Mouse (Mus musculus): ENCODE results near the gene Mill2.

Mill2 gene

DNA sequence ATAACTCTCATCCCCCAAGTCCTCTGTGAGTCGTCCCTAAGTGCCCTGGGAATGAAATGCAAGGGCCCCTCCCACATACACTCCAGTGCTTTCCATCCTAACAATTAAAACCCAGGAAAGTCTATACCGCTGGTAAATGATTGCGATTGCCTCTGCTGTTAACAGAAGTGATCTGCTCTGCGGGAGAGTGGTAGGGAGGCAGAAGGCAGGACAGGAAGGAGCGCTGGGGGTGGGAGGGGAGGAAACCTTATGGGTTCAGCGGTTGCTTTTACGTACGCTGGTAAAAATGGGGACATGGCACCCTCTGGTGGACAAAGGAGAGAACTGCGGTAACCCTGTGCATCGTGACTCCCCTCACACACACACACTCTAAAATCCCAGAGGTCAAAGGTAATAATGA is 33.5 kb downstream of the Mill2 start:
- DNase-seq (ENCODE audit: low read depth, low spot score): peak; percentile 86

DNA sequence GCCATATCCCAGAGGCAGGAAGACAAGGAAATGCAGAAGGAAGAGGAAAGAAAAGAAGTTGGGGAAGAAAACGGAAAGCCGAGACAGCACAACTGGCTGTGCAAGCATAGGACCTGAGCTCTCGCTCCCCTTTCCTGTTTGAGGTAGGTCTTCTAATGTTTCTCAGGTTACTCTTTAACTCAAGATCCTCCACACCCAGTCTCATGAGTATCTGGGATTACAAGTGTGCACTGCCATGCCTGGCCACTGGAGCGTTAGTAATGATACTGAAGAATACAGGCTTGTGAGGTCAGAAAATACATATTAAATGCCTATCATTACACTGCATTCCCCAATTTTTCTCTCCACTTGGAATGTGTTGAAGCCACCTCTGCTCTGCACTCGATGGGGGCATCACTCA is 35.6 kb downstream of the Mill2 start:
- DNase-seq (ENCODE audit: low read depth, low spot score): no peak

DNA sequence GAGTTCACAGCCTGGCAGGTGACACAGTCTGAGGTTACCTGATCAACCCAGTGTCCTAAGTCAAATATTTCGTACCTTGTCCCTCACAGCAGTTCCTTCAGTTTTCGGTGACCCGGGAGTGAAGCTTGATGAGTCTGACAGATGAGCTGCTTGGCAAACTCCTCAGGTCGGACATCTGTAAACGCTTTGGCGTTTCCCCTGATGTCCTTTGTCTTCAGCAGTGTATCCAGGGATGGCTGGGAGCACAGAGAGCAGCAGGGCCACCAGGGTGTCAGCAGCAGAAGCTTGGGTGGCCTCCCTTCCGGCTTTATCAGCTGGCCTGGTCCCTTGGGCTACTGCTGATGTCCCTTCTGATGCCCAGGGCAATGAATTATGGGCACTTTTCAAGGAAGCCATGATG is 38.9 kb downstream of the Mill2 start:
- DNase-seq (ENCODE audit: low read depth, low spot score): no peak

DNA sequence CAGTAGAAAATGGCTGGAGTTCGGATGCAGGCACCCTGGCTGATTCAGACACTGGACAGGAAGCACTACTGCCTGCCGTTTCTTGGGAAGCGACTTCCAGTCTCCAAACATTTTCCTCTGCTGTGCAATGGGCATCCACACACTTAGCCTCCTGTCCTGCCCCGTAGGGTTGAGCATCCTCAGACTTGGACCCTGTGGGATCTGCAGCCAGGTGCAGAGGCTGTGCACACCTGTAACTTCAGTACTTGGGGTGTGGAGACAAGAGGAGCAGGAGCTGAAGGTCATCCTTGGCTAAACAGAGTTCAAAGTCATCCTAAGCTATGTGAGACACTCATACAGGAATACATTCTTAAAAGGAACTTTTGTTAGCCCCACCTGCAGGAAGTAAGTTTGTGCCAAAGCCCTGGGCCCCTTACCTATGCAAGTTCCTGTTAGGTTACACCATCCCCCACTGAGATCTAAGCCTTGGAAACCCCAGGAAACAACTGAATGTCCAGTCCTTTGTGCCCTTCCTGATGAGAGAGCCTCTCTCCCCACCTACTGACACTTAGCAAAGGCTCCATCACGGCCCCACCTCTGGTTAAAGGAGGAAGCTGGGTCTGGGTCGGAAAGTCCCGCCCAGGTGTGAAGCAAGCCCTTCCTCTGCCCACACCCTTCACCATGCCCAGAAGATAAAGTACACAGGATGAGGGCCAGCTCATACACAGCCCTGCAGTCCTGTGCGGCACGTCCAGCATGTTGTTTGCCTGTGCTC is 44.4 kb downstream of the Mill2 start:
- no peak for DNase-seq (ENCODE audit: low read depth, low spot score)

DNA sequence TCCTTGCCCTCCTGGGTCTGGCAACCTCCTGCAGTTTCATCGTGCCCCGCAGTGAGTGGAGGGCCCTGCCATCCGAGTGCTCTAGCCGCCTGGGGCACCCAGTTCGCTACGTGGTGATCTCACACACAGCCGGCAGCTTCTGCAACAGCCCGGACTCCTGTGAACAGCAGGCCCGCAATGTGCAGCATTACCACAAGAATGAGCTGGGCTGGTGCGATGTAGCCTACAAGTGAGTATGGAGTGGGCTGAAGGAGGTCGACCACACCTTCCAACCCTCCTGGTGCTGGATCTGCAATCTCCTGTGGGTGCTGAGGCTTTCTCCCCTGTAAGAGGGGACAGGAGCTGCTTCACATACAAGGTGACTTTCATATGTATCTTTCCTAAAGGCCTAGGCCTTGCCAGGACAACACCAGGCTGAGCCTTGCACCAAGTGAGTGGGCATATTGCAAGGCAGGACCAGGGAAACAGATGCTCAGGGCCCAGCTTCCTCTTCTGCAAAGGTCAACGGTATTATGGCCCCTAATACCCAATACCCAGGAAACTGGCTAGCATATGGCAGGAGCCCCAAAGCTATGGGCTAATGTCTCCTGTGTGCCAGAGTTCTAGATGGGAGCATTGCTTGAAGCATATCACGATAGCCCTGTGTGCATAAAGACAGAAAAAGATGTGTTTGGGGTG is 45.1 kb downstream of the Mill2 start:
- no peak for DNase-seq (ENCODE audit: low read depth, low spot score)

DNA sequence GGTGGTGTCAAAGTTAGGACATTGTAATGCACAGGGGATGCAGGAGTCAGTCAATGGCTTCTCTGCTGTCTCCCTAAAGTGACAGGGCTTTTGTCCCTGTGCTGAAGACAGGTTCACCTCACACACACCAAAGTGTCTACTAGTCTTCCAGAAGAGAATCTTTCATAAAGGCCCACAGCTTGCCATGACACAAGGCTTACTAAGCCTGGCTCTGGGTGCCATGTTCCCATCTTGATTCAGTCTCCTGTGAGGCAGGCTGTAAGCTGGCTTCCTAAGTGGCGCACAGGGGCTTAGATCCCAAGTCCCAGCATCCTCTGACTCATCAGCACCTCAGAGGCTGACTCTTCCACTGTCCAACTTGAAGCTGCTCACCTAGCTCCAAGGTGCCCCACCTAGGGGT is 47.2 kb downstream of the Mill2 start:
- no peak for DNase-seq (ENCODE audit: low read depth, low spot score)

DNA sequence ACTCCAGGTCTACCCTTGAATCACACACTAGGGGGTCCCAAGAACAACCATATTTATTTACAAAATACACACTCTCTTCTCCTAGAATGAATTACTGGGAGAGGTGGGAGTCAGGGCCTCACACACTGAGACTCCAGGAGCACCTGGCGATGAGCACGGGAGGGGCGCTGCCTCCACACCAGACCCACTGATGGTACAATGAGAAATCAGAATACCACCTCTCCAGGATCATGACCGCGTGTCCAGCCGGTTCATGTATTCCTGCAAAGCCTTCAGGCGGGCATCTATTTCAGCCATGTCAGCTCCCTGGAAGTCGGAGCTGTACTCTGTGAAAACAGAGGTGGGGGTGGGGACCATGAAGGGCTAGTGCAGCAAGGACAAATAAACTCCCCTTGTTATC is 51.1 kb downstream of the Mill2 start:
- DNase-seq (ENCODE audit: low read depth, low spot score): no peak

DNA sequence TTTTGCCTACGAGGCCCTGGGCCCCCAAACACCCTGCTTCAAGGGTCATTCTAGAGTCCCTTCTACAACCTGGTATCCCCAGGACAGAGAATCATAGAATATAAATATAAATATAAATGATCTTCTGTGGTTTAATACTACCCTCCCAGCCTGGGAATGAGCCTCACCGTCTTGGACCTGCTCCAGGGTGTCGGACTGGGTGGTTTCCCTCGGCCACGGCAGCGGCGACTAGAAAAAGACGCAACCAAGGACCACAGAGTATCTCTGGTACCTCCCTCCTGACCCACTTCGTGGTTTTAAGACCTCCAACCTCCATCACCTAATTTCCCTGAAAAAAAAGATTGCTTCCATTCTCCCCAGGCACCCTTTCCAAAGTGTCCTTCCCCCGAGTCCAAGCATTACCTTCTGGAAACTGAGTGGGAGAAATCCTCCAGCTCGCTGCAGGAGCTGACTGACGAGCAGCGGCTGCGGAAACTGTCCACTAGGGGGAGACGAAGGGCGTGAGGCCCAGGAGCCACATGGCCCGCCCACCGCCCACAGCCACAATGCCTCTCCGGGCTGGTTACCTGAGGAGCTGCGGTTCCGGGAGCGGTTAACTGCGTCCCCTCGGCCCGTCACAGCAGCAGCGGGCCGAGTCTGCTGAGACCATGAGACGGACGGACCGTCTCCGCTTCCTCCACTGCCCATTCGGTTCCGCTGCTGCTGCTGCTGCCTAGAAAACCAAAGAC is 52.3 kb downstream of the Mill2 start:
- peak; percentile 85 for DNase-seq (ENCODE audit: low read depth, low spot score)

DNA sequence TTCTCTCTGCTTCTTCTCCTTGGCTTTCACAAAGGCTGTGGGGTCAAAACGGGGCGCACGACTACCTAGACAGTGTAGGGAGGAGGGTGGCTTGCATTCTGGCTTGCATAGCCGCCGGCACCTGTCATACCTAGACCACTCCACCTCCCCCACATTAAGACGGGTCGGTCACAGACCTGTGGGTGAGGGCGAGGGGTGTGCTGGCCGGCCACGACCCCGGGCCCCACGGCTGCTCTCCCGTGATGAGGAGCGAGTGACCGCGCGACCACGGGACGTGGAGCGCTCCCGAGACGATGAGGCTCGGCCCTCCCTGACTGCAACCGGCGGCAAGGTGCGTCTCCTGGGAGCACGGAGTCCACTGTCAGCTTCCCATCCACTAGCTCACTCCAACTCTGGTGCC is 53.2 kb downstream of the Mill2 start:
- DNase-seq (ENCODE audit: low read depth, low spot score): no peak

DNA sequence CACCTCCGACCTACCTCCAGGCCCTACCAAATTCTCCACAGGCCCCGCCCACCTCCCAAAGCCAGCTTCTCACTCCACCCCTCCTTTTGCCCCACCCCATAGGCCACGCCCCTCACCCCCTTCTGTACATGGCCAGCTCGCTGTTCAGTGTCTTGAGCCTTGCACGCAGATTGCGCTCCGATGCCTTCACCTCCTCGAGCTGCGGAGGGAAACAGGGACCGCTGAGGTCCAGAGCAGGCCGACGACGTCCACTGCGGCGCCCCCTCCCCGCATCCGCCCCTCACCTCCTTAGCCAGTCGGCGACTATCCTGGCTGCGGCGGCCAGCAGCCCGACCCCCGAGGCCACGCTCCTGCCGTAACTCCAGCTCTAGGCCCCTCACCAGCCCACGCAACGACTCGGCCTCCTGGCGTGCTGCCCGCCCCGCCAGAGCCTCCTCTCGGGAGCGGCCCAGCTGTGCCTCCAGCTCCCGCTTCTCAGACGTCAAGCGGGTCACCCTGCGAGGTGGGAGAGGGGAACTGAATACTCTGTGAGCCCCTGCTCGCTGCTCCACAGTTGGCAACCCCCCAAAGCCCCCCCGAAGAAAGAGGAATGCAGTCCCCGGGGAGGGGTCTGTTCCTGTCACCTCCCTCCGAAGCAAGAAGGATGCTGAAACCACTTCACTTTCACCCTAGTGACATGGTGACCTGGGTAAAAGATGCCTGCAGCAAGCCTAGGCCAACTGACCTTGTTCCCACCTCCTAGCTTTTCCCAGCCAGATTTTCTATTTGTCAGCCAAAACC is 54.1 kb downstream of the Mill2 start:
- peak; percentile 57 for DNase-seq (ENCODE audit: low read depth, low spot score)

DNA sequence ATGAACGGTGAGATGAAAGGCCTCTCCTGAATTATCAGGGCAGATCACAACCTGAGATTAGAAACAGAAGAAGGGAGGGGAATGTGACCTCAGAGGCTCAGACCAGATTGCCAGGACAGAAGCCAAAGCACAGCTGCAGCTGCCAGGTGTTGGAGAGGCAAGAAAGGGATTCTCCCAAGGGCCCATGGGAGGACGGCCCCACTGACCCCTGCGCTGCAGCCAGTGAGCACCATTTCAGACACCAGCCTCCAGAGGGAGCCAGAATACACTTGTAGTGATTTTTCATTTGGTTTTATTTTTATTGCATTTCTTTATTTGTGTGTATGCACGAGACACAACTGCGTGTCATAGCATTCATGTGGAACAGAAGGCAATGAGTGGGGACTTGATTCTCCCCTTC is 56.8 kb downstream of the Mill2 start:
- no peak for DNase-seq (ENCODE audit: low read depth, low spot score)

DNA sequence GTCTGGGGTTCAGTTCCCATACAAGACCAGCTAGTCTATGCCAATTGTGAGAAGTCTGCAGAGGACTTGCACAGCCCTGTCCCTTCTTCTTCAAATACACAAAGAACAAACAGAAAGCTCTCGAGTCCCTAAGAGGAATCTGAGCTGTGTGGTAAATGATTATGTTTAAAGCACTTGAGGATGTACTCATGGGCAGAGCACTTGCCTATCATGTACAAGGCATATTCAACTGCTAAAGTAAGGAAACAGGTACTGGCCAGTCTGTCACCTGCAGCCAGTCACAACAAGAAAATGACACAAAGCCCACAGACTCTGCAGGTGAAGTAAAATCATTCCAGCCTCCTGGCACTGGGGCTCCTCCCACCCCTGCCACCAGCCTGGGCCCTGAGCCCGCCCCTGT is 60.7 kb downstream of the Mill2 start:
- DNase-seq (ENCODE audit: low read depth, low spot score): no peak

DNA sequence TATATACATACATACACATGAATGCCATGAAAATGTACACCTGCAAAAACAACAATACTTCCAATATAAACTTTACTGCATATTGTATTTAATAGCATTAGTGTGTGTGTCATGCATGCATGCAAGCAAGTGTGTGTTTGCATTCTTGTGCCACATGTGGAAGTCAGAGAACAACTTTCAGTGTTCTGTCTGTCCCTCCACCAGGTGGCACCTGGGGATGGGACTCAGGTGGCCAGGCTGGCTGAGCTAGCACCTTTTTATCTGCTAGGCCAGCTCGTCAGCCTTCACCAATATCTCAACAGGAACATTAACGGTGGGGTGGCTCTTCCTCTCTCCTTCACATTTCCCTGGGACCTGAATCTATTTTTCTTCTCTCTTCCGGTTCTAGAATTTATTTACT is 62.7 kb downstream of the Mill2 start:
- no peak for DNase-seq (ENCODE audit: low read depth, low spot score)

DNA sequence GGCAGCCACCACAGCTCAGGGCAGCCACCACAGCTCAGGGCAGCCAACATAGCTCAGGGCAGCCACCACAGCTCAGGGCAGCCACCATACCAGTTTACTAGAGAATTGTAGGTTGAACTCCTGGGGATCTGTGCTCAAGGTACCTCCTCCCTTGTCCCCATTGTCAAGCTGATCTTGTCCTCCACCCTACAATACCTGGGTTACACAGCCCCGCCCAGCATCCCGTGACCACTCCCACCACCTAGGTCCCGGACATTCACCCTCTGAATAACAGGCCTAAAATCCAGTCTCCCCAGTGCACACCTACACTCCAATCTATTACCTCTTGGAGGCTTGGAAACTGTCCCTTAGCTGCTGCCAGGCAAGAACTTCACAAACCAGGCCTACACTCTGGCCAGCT is 65.2 kb downstream of the Mill2 start:
- no peak for DNase-seq (ENCODE audit: low read depth, low spot score)

DNA sequence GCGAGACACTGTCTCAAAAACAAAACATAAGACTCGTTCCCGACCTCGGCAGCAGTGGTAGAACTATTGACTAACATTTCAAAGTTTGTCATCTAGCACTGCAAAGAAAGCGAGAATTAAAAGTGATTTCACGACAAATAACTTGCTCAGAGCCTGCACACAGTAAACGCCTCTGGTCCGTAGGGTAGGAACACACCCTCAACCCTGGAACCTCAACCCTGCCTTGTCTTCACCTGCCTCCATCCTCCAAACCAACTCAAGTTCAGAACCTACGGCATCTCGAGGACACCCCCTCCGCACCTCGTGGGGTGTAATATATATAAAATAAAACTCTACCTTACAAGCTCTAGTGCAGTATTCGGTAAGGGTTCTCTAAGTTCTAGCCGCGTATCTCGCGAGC is 70.0 kb downstream of the Mill2 start:
- no peak for DNase-seq (ENCODE audit: low read depth, low spot score)

DNA sequence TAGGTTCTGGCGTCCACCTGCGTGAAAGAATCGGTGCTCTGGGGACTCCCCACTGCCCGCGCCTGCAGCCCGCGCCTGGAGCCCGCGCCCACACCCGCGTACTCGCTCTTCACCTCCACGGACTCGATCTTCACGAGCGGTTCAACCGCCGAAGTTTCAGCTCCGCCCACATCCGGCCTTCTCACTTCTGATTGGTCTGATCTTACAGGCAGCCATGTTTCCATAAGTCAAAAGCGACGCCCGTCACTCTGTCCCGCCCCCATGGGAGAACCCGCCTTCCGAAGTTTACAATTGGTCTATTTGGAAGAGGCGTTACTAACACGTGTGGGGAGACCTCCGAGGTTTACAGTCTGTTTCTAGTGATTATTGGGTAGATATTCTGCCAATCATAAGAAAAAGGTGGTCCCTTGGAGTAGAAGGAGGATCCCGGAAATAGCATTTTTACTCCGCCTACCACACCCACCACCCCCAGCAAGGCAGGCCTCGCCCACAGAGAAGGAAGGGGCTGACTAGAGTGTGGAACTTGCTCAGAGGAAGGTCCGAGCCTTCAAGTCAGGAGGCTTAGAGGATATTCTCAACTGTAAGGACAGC is 70.6 kb downstream of the Mill2 start, which contains the start of gene Ccdc61:
Ccdc61 (minus strand) TSS at position 175 of the 591 bp plus-strand sequence.
- DNase-seq (ENCODE audit: low read depth, low spot score): peak; percentile 99

Measured in forelimb bud, embryonic 11.5 days (tissue).